Mouse (Mus musculus): ENCODE results near the gene Zfp1.

GRCm38 (mm10) chr8:111622104-111622503, 21.1 kb upstream of the Zfp1 start:
- TF ChIP-seq CTCF (IDR thresholded peaks at IDR 0.05; ENCODE audit: low read depth, low read length) (no peak), GATA2 (IDR thresholded peaks at IDR 0.05; ENCODE audit: borderline replicate concordance, low read depth, low read length) (no peak), POLR2AphosphoS5 (IDR thresholded peaks at IDR 0.05; ENCODE audit: insufficient replicate concordance, low read depth, low read length) (no peak)
